Mouse (Mus musculus): ENCODE measurements around the gene Nhlrc2. TPM values are rescaled to one million over a fixed set of nuclear protein-coding genes. Genes with fewer than 3 reads are reported as not detected.

The Nhlrc2 gene
- polyA plus RNA-seq, 1 experiment from 2014 or later: 7.8 TPM

DNA sequence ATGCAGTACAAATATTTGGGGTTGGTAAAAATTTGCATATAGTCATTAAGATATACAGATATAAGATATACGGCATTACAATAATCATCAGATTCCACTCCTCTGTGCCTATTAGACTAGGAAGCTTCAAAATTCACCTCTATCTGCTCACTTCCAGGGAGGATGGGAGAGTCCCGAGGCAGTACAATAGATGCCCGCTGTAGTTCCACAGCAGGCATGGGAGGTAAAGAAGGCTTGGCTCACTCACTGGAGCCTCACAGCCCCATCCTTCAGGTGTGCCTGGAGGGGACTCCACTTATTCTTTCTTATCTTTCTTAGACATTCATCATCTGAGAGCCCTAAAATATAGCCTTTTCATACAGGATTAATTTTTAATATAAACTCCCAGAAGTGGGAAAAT, 13.7 kb upstream of the Nhlrc2 start:
- H3K9me3 ChIP-seq (replicated peaks; ENCODE audit: control insufficient read depth, low read length, poor library complexity, severe bottlenecking): no peaks in the 10 kb centered on the region
- no peaks in the 10 kb centered on the region for H3K4me1 ChIP-seq (ENCODE audit: control insufficient read depth, insufficient read depth, low read length)
- ATAC-seq: 0 out of 2 replicates have a peak, but pooled peaks have one; percentile 51
- H3K36me3 ChIP-seq (ENCODE audit: control insufficient read depth, insufficient read depth, low read length): 0 out of 2 replicates have a peak, but pooled peaks cover 3% of the 10 kb centered on the region
- H3K27ac ChIP-seq (ENCODE audit: low read length): no peak overlapping the region
- no peak overlapping the region for H3K4me2 ChIP-seq (ENCODE audit: low read length)
- no peak overlapping the region for H3K4me3 ChIP-seq (ENCODE audit: low read depth, low read length)
- H3K9ac ChIP-seq (ENCODE audit: low read depth, low read length): no peak overlapping the region
- no peaks in the 10 kb centered on the region for H3K27me3 ChIP-seq (ENCODE audit: control insufficient read depth, insufficient read depth, low read depth, low read length)
- WGBS: 72% methylated on average over 3 of the region's 3 CpGs

DNA sequence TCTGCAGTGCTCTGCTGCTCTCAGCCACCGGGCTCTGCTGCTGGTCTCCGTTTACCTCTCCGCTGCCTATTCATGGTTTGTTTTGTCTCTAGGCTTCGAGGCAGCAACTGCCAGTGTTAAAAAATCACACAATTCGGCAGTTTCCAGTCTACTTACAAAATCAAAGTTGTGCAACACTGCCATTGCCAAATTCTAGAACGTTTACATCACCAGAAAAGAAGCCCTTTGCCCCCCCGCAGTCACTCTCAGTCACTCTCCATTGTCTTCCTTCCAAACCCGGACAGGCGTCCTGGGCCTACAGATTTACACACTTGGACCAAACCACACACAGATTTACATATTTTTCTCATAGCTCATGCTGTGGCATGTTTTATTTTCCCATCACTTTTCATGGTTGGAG, 13.0 kb upstream of the Nhlrc2 start:
- Histone ChIP-seq H3K9me3 (replicated peaks; ENCODE audit: control insufficient read depth, low read length, poor library complexity, severe bottlenecking) (no peaks in the 10 kb centered on the region), H3K4me3 (ENCODE audit: low read depth, low read length) (no peak overlapping the region), H3K4me1 (ENCODE audit: control insufficient read depth, insufficient read depth, low read length) (no peaks in the 10 kb centered on the region), H3K27ac (ENCODE audit: low read length) (no peak overlapping the region), H3K4me2 (ENCODE audit: low read length) (no peak overlapping the region), H3K36me3 (ENCODE audit: control insufficient read depth, insufficient read depth, low read length) (0 out of 2 replicates have a peak, but pooled peaks cover 3% of the 10 kb centered on the region), H3K9ac (ENCODE audit: low read depth, low read length) (no peak overlapping the region), H3K27me3 (ENCODE audit: control insufficient read depth, insufficient read depth, low read depth, low read length) (no peaks in the 10 kb centered on the region)
- ATAC-seq: no peak
- 67% methylated on average over 9 of the region's 9 CpGs for WGBS

DNA sequence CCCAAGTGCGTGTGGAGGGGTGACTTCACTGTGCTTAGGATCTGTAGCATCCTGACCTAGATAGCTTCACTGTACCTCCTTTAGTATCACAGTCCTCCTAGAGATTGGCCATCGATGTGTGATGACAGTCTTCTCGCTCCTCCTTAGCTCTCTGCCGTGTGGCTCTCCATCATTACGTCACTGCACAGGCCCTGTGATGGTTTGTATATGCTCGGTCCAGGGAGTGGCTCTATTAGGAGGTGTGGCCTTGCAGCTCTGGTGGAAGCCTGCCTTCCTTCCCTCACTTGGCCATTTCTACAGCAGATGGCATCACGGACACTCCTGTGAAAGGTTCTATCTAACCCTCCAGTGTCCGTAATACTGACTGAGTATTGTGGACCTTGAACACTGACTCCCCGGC, 12.3 kb upstream of the Nhlrc2 start:
- Histone ChIP-seq H3K4me1 (ENCODE audit: control insufficient read depth, insufficient read depth, low read length) (no peaks in the 10 kb centered on the region), H3K9ac (ENCODE audit: low read depth, low read length) (no peak overlapping the region), H3K4me3 (ENCODE audit: low read depth, low read length) (no peak overlapping the region), H3K27ac (ENCODE audit: low read length) (no peak overlapping the region), H3K4me2 (ENCODE audit: low read length) (no peak overlapping the region), H3K27me3 (ENCODE audit: control insufficient read depth, insufficient read depth, low read depth, low read length) (no peaks in the 10 kb centered on the region), H3K9me3 (replicated peaks; ENCODE audit: control insufficient read depth, low read length, poor library complexity, severe bottlenecking) (no peaks in the 10 kb centered on the region), H3K36me3 (ENCODE audit: control insufficient read depth, insufficient read depth, low read length) (0 out of 2 replicates have a peak, but pooled peaks cover 3% of the 10 kb centered on the region)
- 94% methylated on average over 9 of the region's 9 CpGs for WGBS
- ATAC-seq: no peak

DNA sequence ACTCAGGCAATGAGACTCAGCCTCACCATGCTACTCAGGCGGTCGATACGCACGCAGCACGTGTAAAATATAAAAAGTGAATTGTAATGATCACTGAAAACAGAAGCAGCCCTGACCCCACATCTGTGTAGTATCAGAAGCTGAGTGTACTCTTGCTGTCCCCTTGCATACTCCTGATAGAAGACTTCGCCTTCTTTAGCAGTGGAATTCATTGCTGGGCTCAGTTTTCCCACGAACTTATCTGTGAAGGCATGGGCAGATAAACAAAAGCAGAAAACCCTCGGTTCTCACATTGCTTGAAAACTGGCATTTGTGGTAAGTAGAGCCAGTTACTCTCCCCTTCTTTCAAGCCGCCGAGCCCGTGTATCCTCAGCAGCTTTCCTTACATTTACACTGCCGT, 4.7 kb upstream of the Nhlrc2 start:
- H3K4me3 ChIP-seq (ENCODE audit: low read depth, low read length): no peak overlapping the region
- H3K36me3 ChIP-seq (ENCODE audit: control insufficient read depth, insufficient read depth, low read length): no peaks in the 10 kb centered on the region
- H3K27me3 ChIP-seq (ENCODE audit: control insufficient read depth, insufficient read depth, low read depth, low read length): no peaks in the 10 kb centered on the region
- 95% methylated on average over 12 of the region's 12 CpGs for WGBS
- no peak overlapping the region for H3K27ac ChIP-seq (ENCODE audit: low read length)
- H3K9ac ChIP-seq (ENCODE audit: low read depth, low read length): no peak overlapping the region
- no peak for ATAC-seq
- peaks cover 7% of the 10 kb centered on the region for H3K4me1 ChIP-seq (ENCODE audit: control insufficient read depth, insufficient read depth, low read length)
- H3K9me3 ChIP-seq (replicated peaks; ENCODE audit: control insufficient read depth, low read length, poor library complexity, severe bottlenecking): no peaks in the 10 kb centered on the region
- no peak overlapping the region for H3K4me2 ChIP-seq (ENCODE audit: low read length)

DNA sequence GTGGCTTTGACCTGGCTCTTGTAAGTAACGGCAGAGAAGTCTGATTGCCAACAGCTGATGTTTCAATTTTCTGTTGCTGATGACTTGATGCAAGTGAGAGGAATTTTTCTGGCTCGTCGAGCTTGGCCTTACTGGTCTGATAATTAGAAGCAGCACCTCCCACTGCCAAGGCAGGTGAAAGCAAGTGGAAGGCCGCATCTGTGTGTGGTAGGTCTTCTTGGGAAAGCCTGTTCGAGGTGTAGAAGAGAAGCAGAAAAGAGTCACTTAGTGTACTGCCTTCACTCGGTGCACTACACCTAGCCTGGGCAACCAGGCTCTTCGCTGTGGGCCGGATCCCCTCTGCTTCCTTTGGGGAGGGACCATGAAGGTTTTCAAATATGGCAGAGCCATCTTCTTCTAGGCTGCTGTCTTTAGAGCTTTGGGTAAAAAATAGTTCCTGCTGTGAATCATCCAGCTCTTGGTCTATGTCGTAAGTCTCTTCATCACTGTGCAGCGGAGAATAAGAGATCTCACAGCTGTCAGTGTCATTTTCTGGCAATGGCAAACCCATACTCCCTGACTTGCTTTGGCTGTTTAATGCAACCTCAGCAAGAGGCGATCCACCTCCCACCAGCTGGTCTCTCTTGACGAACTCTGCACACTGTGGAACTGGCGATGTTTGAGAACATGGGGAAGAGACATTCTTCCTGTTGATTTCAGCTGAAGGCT, 3.2 kb upstream of the Nhlrc2 start:
- no peaks in the 10 kb centered on the region for H3K27me3 ChIP-seq (ENCODE audit: control insufficient read depth, insufficient read depth, low read depth, low read length)
- no peak overlapping the region for H3K27ac ChIP-seq (ENCODE audit: low read length)
- no peak overlapping the region for H3K4me3 ChIP-seq (ENCODE audit: low read depth, low read length)
- 94% methylated on average over 13 of the region's 13 CpGs for WGBS
- no peaks in the 10 kb centered on the region for H3K9me3 ChIP-seq (replicated peaks; ENCODE audit: control insufficient read depth, low read length, poor library complexity, severe bottlenecking)
- H3K9ac ChIP-seq (ENCODE audit: low read depth, low read length): no peak overlapping the region
- peaks cover 13% of the 10 kb centered on the region for H3K4me1 ChIP-seq (ENCODE audit: control insufficient read depth, insufficient read depth, low read length)
- no peaks in the 10 kb centered on the region for H3K36me3 ChIP-seq (ENCODE audit: control insufficient read depth, insufficient read depth, low read length)
- ATAC-seq: no peak
- H3K4me2 ChIP-seq (ENCODE audit: low read length): no peak overlapping the region

DNA sequence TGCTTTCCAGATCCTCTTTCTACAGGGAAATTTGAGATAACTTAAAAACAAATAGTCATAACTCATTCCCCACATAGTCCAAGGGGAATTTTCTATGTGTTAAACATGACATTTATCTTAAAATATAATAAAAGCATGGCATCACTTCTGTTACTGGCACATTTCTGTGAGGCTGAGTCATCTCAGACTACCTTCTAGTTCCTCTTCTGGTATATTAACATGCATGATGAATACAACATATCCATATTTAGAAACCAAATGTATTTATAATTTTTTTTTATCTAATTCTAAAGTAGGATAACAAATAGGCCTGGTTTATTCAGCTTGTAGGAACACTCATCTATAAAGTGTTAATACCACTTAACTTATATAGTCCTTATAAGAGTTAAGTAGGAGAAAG, 2.0 kb upstream of the Nhlrc2 start:
- Histone ChIP-seq H3K4me2 (ENCODE audit: low read length) (no peak overlapping the region), H3K4me1 (ENCODE audit: control insufficient read depth, insufficient read depth, low read length) (peaks cover 17% of the 10 kb centered on the region), H3K27me3 (ENCODE audit: control insufficient read depth, insufficient read depth, low read depth, low read length) (no peaks in the 10 kb centered on the region), H3K36me3 (ENCODE audit: control insufficient read depth, insufficient read depth, low read length) (no peaks in the 10 kb centered on the region), H3K27ac (ENCODE audit: low read length) (no peak overlapping the region), H3K9me3 (replicated peaks; ENCODE audit: control insufficient read depth, low read length, poor library complexity, severe bottlenecking) (no peaks in the 10 kb centered on the region), H3K4me3 (ENCODE audit: low read depth, low read length) (no peak overlapping the region), H3K9ac (ENCODE audit: low read depth, low read length) (no peak overlapping the region)
- no peak for ATAC-seq

DNA sequence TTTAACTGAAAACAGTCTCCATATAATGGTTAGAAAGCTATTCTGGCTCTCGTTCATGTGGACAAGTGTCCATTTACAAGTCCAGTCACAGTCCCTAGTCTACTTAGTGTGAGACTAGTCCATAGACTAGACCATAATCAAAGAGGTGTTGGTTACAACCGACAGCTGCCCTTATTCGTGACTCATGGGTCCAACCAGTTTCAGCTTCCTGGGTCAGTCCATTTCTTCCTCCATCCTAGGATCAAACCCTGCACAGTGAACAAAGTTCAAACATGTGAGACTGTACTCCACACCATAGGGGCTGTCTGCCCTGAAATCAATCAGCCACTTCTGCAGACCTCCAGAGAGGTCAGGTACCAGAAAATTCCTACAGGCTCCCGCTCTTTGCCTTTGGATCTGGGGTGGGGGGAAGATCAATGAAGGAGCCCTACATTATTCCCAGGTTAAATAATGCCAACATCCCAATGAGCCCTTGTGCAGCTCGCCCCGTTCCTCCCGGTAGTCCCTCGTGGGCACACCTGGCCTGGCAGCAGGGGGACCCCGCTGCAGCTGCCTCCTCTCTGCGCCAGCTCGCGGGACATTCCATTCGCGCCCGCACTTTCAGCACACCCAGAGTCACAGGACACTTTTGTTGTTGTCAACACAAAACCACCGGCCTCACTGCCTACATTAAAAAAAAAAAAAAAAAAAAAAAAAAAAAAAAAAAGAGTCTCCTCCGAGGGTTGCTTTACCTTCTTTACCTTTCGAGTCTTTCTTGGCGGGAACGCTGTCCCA, 418 bp upstream of the Nhlrc2 start, which contains the start of gene Dclre1a:
Dclre1a (minus strand) TSS at position 767 of the 774 bp plus-strand sequence.
- peaks cover 17% of the 10 kb centered on the region for H3K4me1 ChIP-seq (ENCODE audit: control insufficient read depth, insufficient read depth, low read length)
- peaks cover 9% of the 10 kb centered on the region for H3K36me3 ChIP-seq (ENCODE audit: control insufficient read depth, insufficient read depth, low read length)
- 10% methylated on average over 20 of the region's 20 CpGs for WGBS
- peak within 1 kb of the TSS; percentile 92 for H3K27ac ChIP-seq (ENCODE audit: low read length)
- H3K4me2 ChIP-seq (ENCODE audit: low read length): peak within 1 kb of the TSS; percentile 76
- peak within 1 kb of the TSS; percentile 97 for H3K4me3 ChIP-seq (ENCODE audit: low read depth, low read length)
- ATAC-seq: peak; percentile 83
- H3K9me3 ChIP-seq (replicated peaks; ENCODE audit: control insufficient read depth, low read length, poor library complexity, severe bottlenecking): no peaks in the 10 kb centered on the region
- H3K9ac ChIP-seq (ENCODE audit: low read depth, low read length): peak within 1 kb of the TSS; percentile 88
- no peaks in the 10 kb centered on the region for H3K27me3 ChIP-seq (ENCODE audit: control insufficient read depth, insufficient read depth, low read depth, low read length)

DNA sequence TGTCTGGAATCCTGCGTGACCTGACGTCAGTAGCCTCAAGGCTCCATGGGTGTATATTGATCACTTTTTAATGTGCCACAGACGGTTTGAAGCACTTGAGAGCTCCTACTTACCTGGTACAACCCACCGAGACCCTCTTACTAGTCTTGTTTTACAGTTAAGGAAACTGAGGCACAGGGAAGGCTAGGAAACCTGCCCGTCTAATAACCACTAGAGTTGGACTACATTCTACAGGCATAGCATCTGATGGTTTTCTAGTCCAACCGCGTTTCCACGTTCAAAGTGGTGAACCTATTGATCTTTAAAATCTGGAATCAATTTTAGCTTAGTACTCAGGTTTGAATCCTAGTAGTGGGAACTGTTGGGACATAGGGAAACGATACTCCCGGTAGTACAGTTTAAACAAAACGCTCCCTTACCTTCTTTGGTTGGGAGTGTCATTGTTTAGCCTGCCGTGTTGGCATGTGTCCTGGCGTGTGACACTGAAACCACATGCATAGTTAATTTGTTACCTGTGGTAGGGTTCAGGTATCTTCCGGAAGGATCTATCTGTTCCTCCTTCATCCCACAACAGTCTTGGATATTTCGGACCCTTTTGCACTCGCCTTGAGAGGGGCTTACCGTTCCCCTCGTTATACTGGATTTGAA, 1.1 kb downstream of the Nhlrc2 start:
- peaks cover 15% of the 10 kb centered on the region for H3K36me3 ChIP-seq (ENCODE audit: control insufficient read depth, insufficient read depth, low read length)
- peak overlapping the region; percentile 73 for H3K4me2 ChIP-seq (ENCODE audit: low read length)
- peak; percentile 60 for ATAC-seq
- 22% methylated on average over 18 of the region's 18 CpGs for WGBS
- H3K27me3 ChIP-seq (ENCODE audit: control insufficient read depth, insufficient read depth, low read depth, low read length): no peaks in the 10 kb centered on the region
- peak overlapping the region; percentile 97 for H3K4me3 ChIP-seq (ENCODE audit: low read depth, low read length)
- H3K27ac ChIP-seq (ENCODE audit: low read length): peak overlapping the region; percentile 92
- H3K4me1 ChIP-seq (ENCODE audit: control insufficient read depth, insufficient read depth, low read length): peaks cover 17% of the 10 kb centered on the region
- H3K9ac ChIP-seq (ENCODE audit: low read depth, low read length): peak overlapping the region; percentile 88
- H3K9me3 ChIP-seq (replicated peaks; ENCODE audit: control insufficient read depth, low read length, poor library complexity, severe bottlenecking): no peaks in the 10 kb centered on the region

DNA sequence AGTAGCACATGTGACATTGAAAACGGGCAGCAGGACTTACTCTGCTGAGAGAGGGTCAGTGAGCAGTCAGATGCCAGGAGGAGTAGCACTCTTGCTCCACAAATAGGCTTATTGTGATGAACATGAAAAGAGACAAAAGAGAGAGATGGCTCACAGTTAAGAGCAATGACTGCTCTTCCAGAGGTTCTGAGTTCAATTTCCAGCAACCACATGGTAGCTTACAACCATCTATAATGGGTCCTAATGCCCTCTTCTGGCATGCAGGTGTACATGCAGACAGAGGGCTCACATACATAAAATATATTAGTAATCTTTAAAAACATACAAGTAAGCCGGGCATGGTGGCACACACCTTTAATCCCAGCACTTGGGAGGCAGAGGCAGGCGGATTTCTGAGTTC, 5.1 kb downstream of the Nhlrc2 start:
- Histone ChIP-seq H3K27ac (ENCODE audit: low read length) (no peak overlapping the region), H3K27me3 (ENCODE audit: control insufficient read depth, insufficient read depth, low read depth, low read length) (no peaks in the 10 kb centered on the region), H3K4me1 (ENCODE audit: control insufficient read depth, insufficient read depth, low read length) (peaks cover 10% of the 10 kb centered on the region), H3K9me3 (replicated peaks; ENCODE audit: control insufficient read depth, low read length, poor library complexity, severe bottlenecking) (no peaks in the 10 kb centered on the region), H3K36me3 (ENCODE audit: control insufficient read depth, insufficient read depth, low read length) (peaks cover 22% of the 10 kb centered on the region), H3K4me3 (ENCODE audit: low read depth, low read length) (no peak overlapping the region), H3K4me2 (ENCODE audit: low read length) (no peak overlapping the region), H3K9ac (ENCODE audit: low read depth, low read length) (no peak overlapping the region)
- no peak for ATAC-seq
- WGBS: 98% methylated on average over 3 of the region's 3 CpGs

Measured in midbrain, embryonic 16.5 days (tissue).